Mouse (Mus musculus): ENCODE results near the gene Ccdc88a. TPM values are rescaled to one million over a fixed set of nuclear protein-coding genes. Genes with fewer than 3 reads are reported as not detected.

Gene Ccdc88a
- polyA plus RNA-seq, 1 experiment from 2014 or later: 46.6 TPM

GRCm38 (mm10) chr11:29546762-29547161 is 173.3 kb downstream of the Ccdc88a start:
- Histone ChIP-seq H3K9ac (replicated peaks; ENCODE audit: low read length) (peak overlapping the region; percentile 91), H3K4me2 (ENCODE audit: low read depth, low read length) (peak overlapping the region; percentile 58), H3K27me3 (ENCODE audit: control insufficient read depth, insufficient read depth, low read length) (no peaks in the 10 kb centered on the region), H3K36me3 (replicated peaks; ENCODE audit: control insufficient read depth, insufficient read depth, low read depth, low read length) (peaks cover 9% of the 10 kb centered on the region; the same call in 1 of the 2 replicates), H3K4me1 (ENCODE audit: control insufficient read depth, insufficient read depth, low read length) (no peaks in the 10 kb centered on the region; the same call in 1 of the 2 replicates), H3K9me3 (replicated peaks; ENCODE audit: control insufficient read depth, low read length) (no peaks in the 10 kb centered on the region), H3K4me3 (ENCODE audit: low read depth, low read length) (peak overlapping the region; percentile 76), H3K27ac (replicated peaks; ENCODE audit: low read depth, low read length) (no peak overlapping the region)
- DNase-seq (ENCODE audit: low spot score) (no peak), ATAC-seq (replicated peaks; ENCODE audit: insufficient number of reproducible peaks, low FRiP score, low TSS enrichment, low read depth) (no peak)
- WGBS: 27% methylated on average over 2 of the region's 2 CpGs

GRCm38 (mm10) chr11:29547249-29547751 is 173.8 kb downstream of the Ccdc88a start:
- H3K9ac ChIP-seq (replicated peaks; ENCODE audit: low read length): peak overlapping the region; percentile 91
- under 1% methylated on average over 27 of the region's 27 CpGs for WGBS
- no peaks in the 10 kb centered on the region; the same call in 1 of the 2 replicates for H3K4me1 ChIP-seq (ENCODE audit: control insufficient read depth, insufficient read depth, low read length)
- peak overlapping the region; percentile 76 for H3K4me3 ChIP-seq (ENCODE audit: low read depth, low read length)
- H3K9me3 ChIP-seq (replicated peaks; ENCODE audit: control insufficient read depth, low read length): no peaks in the 10 kb centered on the region
- peak overlapping the region; percentile 25 for H3K27ac ChIP-seq (replicated peaks; ENCODE audit: low read depth, low read length)
- H3K27me3 ChIP-seq (ENCODE audit: control insufficient read depth, insufficient read depth, low read length): no peaks in the 10 kb centered on the region
- H3K36me3 ChIP-seq (replicated peaks; ENCODE audit: control insufficient read depth, insufficient read depth, low read depth, low read length): peaks cover 9% of the 10 kb centered on the region; the same call in 1 of the 2 replicates
- peak overlapping the region; percentile 58 for H3K4me2 ChIP-seq (ENCODE audit: low read depth, low read length)
- DNase-seq (ENCODE audit: low spot score): no peak
- ATAC-seq (replicated peaks; ENCODE audit: insufficient number of reproducible peaks, low FRiP score, low TSS enrichment, low read depth): no peak

GRCm38 (mm10) chr11:29547752-29548503 is 174.5 kb downstream of the Ccdc88a start, which contains the start of the genes Clhc1 and Rps27a:
Gene Clhc1 (plus strand): TSS chr11:29547950.
Gene Rps27a (minus strand): TSS chr11:29548109.
- peak within 1 kb of the TSS; percentile 76 for H3K4me3 ChIP-seq (ENCODE audit: low read depth, low read length)
- DNase-seq (ENCODE audit: low spot score) (peak; percentile 90), ATAC-seq (replicated peaks; ENCODE audit: insufficient number of reproducible peaks, low FRiP score, low TSS enrichment, low read depth) (peak; percentile 98)
- peak within 1 kb of the TSS; percentile 25 for H3K27ac ChIP-seq (replicated peaks; ENCODE audit: low read depth, low read length)
- H3K4me2 ChIP-seq (ENCODE audit: low read depth, low read length): peak within 1 kb of the TSS; percentile 58
- peaks cover 9% of the 10 kb centered on the region; the same call in 1 of the 2 replicates for H3K36me3 ChIP-seq (replicated peaks; ENCODE audit: control insufficient read depth, insufficient read depth, low read depth, low read length)
- no peaks in the 10 kb centered on the region; the same call in 1 of the 2 replicates for H3K4me1 ChIP-seq (ENCODE audit: control insufficient read depth, insufficient read depth, low read length)
- H3K9ac ChIP-seq (replicated peaks; ENCODE audit: low read length): peak within 1 kb of the TSS; percentile 91
- no peaks in the 10 kb centered on the region for H3K27me3 ChIP-seq (ENCODE audit: control insufficient read depth, insufficient read depth, low read length)
- no peaks in the 10 kb centered on the region for H3K9me3 ChIP-seq (replicated peaks; ENCODE audit: control insufficient read depth, low read length)
- under 1% methylated on average over 46 of the region's 46 CpGs for WGBS

GRCm38 (mm10) chr11:29548504-29549424 is 175.3 kb downstream of the Ccdc88a start:
- Histone ChIP-seq H3K9me3 (replicated peaks; ENCODE audit: control insufficient read depth, low read length) (no peaks in the 10 kb centered on the region), H3K4me2 (ENCODE audit: low read depth, low read length) (peak overlapping the region; percentile 43), H3K27me3 (ENCODE audit: control insufficient read depth, insufficient read depth, low read length) (no peaks in the 10 kb centered on the region), H3K4me3 (ENCODE audit: low read depth, low read length) (peak overlapping the region; percentile 76), H3K36me3 (replicated peaks; ENCODE audit: control insufficient read depth, insufficient read depth, low read depth, low read length) (peaks cover 9% of the 10 kb centered on the region; the same call in 1 of the 2 replicates), H3K27ac (replicated peaks; ENCODE audit: low read depth, low read length) (no peak overlapping the region), H3K4me1 (ENCODE audit: control insufficient read depth, insufficient read depth, low read length) (no peaks in the 10 kb centered on the region; the same call in 1 of the 2 replicates), H3K9ac (replicated peaks; ENCODE audit: low read length) (peak overlapping the region; percentile 91)
- 27% methylated on average over 23 of the region's 23 CpGs for WGBS
- ATAC-seq (replicated peaks; ENCODE audit: insufficient number of reproducible peaks, low FRiP score, low TSS enrichment, low read depth) (0 out of 2 replicates have a peak, but pooled peaks have one; percentile 10), DNase-seq (ENCODE audit: low spot score) (no peak)

GRCm38 (mm10) chr11:29549425-29549778 is 175.9 kb downstream of the Ccdc88a start:
- Histone ChIP-seq H3K27ac (replicated peaks; ENCODE audit: low read depth, low read length) (no peak overlapping the region), H3K4me3 (ENCODE audit: low read depth, low read length) (no peak overlapping the region), H3K27me3 (ENCODE audit: control insufficient read depth, insufficient read depth, low read length) (no peaks in the 10 kb centered on the region), H3K9me3 (replicated peaks; ENCODE audit: control insufficient read depth, low read length) (no peaks in the 10 kb centered on the region), H3K4me2 (ENCODE audit: low read depth, low read length) (no peak overlapping the region), H3K4me1 (ENCODE audit: control insufficient read depth, insufficient read depth, low read length) (no peaks in the 10 kb centered on the region; the same call in 1 of the 2 replicates), H3K36me3 (replicated peaks; ENCODE audit: control insufficient read depth, insufficient read depth, low read depth, low read length) (peaks cover 7% of the 10 kb centered on the region; the same call in 1 of the 2 replicates), H3K9ac (replicated peaks; ENCODE audit: low read length) (no peak overlapping the region)
- 87% methylated on average over 1 of the region's 1 CpGs for WGBS
- DNase-seq (ENCODE audit: low spot score) (no peak), ATAC-seq (replicated peaks; ENCODE audit: insufficient number of reproducible peaks, low FRiP score, low TSS enrichment, low read depth) (no peak)

Other genes with a start within 250 kb of the Ccdc88a start
- 52.4 and 62.7 TPM in 2 replicates for gene Pnpt1, start 242.9 kb upstream of the Ccdc88a start, polyA plus RNA-seq (2014; fragmentation: Nextera tagmentation; extraction: Ambion mirVana)
- 103 and 111 TPM in 2 replicates for gene Ppp4r3b, start 200.8 kb upstream of the Ccdc88a start, polyA plus RNA-seq (2014; fragmentation: Nextera tagmentation; extraction: Ambion mirVana)
- gene Cfap36, start 126.2 kb upstream of the Ccdc88a start, polyA plus RNA-seq (2014; fragmentation: Nextera tagmentation; extraction: Ambion mirVana): 62.1 and 67.0 TPM in 2 replicates
- 27.0 and 29.4 TPM in 2 replicates for gene Prorsd1, start 141.4 kb downstream of the Ccdc88a start, polyA plus RNA-seq (2014; fragmentation: Nextera tagmentation; extraction: Ambion mirVana)
- gene Mtif2, start 152.8 kb downstream of the Ccdc88a start, polyA plus RNA-seq (2014; fragmentation: Nextera tagmentation; extraction: Ambion mirVana): 32.8 and 33.0 TPM in 2 replicates
- gene Clhc1, start 174.3 kb downstream of the Ccdc88a start, polyA plus RNA-seq (2014; fragmentation: Nextera tagmentation; extraction: Ambion mirVana): not detected in 2 replicates
- gene Rps27a, start 174.5 kb downstream of the Ccdc88a start, polyA plus RNA-seq (2014; fragmentation: Nextera tagmentation; extraction: Ambion mirVana): 1,205 and 1,236 TPM in 2 replicates

All from embryonic facial prominence, embryonic 11.5 days (tissue).